Mouse (Mus musculus) left cerebral cortex, adult 9 months (tissue): ENCODE results near the gene Mrgprb5.
"Not testable (repeated sequence)": the region's sequence is repeated elsewhere in the genome, so short reads cannot be mapped to it uniquely, and the experiment has no call there.

ENCODE experiments used
- DNase-seq, 2 experiments: peaks; one replicate each; pipeline ENCODE4 v3.0.0; 2022; ENCODE audit warnings: low spot score in 2 of 2

The Mrgprb5 gene

DNA sequence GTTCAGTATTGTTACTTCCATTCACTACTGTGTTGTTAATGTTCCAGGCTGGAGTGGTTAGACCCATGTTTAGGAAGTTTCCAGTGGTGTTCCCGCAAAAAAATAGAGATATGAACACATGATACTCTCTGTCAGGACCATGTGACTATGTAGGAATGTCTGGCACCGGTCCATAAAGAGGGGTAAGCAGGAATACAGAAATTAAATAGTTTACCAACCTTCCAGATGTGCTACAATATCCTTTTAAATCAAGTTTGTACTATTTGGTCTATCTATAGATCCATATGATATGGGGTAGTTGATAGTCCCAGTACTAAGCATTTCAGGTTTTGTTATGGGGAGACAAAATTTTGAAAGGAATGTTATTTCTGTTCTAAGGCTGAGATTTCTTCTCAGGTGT, at the start of gene Mrgprb5:
Gene Mrgprb5, minus strand, starts transcription at position 101 of the 400 bp plus-strand sequence.
- no peak for DNase-seq

DNA sequence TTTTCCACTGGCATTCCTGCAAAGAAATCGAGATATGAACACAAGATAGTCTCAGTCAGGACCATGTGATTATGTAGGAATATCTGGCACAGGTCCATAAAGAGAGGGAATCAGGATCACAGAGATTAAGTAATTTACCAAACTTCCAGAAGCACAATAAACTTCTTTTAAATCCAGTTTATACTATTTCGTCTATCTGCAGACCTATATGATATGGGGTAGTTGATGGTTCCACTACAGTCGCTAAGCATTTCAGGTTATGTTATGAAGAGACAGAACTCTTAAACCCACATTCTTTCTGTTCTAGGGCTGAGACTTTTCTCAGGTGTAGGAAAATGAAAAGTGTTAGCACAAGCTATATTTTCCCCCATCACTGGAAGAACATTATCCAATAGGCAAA, 30.4 kb upstream of the Mrgprb5 start, which contains the start of gene Mrgprb4:
Gene Mrgprb4, minus strand, starts transcription at position 101 of the 400 bp plus-strand sequence.
- no peak for DNase-seq

- no peak for DNase-seq
Measured at GRCm38 (mm10) chr7:48167471-48167870, 1.3 kb downstream of the Mrgprb5 start.

- peak in 1 of 2 experiments; percentile 7 for DNase-seq
Measured at GRCm38 (mm10) chr7:48138248-48138702, 30.5 kb downstream of the Mrgprb5 start.

- DNase-seq: peak in 1 of 2 experiments; percentile 11
Measured at GRCm38 (mm10) chr7:48137216-48138077, 31.4 kb downstream of the Mrgprb5 start.

DNA sequence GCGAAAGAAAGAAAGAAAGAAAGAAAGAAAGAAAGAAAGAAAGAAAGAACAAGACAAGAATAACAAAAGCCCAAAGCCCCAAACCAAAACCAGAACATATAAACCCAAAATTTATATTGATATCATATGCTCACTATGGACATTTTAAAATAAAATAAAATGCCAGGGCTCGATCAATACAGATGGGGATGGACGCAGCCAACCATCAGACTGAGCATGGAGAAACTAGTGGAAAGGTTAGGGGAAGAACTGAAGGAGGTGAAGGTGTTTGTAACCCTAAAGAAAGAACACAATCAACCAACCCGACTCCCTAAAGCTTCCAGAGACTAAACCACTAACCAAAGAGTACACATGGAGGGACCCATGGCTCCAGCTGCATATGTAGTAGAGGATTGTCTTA, 36.1 kb downstream of the Mrgprb5 start:
- no peak for DNase-seq

GRCm38 (mm10) chr7:48132247-48132646, 36.6 kb downstream of the Mrgprb5 start:
- peak in 1 of 2 experiments; percentile 3 for DNase-seq

DNA sequence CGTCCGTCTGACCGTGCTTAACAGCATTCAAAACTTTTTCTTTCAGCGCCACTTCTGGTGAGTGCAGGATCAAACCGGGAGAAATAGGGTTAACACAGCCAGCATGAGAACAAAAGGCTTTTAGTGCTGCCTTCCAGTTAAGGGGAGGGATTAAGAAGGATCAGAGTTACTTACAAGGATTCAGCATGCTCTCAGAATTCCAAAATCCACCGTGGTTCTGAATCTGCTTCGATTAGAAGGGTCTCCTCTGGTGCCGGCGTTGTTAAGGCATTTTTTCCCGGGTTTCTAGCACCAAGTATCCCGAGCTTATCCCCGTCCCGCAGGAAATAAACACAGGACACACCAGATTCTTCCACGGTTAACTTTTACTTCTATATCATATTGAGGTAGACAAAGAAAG, 37.0 kb downstream of the Mrgprb5 start:
- not testable (repeated sequence) for DNase-seq

GRCm38 (mm10) chr7:48123806-48124205, 45.0 kb downstream of the Mrgprb5 start:
- no peak for DNase-seq
